Mouse (Mus musculus) neutrophil, adult 59 days (primary cell): ENCODE results near the gene Olfr1364. TPM values are rescaled to one million over a fixed set of nuclear protein-coding genes. Genes with fewer than 3 reads are reported as not detected.

Experiments
- total RNA-seq, 2 experiments: library from RNA; stranded (reverse); gene quantifications; 1 replicate in 1 of 2; 2 replicates in 1 of 2; pipeline ENCODE4 v1.2.4; 2023

Olfr1364 gene
- not detected for total RNA-seq

GRCm38 (mm10) chr13:21581659-21582058 lies at the start of gene Olfr1364:
Gene Olfr1364, minus strand, starts transcription at chr13:21581759.

GRCm38 (mm10) chr13:21613922-21614321 lies 32.4 kb upstream of the Olfr1364 start, which contains the start of gene Olfr1362:
Gene Olfr1362, minus strand, starts transcription at chr13:21614022.

GRCm38 (mm10) chr13:21559793-21560192 lies 21.8 kb downstream of the Olfr1364 start, which contains the start of gene Olfr1535:
Gene Olfr1535, minus strand, starts transcription at chr13:21559893.

GRCm38 (mm10) chr13:21542708-21543107 lies 38.9 kb downstream of the Olfr1364 start, which contains the start of gene Olfr1366:
Gene Olfr1366, minus strand, starts transcription at chr13:21542808.

GRCm38 (mm10) chr13:21530781-21531201 lies 50.8 kb downstream of the Olfr1364 start, which contains the start of gene Zkscan8:
Gene Zkscan8, minus strand, starts transcription at chr13:21531120.

Other genes with a start within 250 kb of the Olfr1364 start
- not detected for gene Olfr1367, start 234.8 kb downstream of the Olfr1364 start, total RNA-seq
- 1 to 10 TPM; 1.7 to 2.1 TPM for gene Zscan12, start 218.9 kb downstream of the Olfr1364 start, total RNA-seq
- gene Zkscan3, start 179.0 kb downstream of the Olfr1364 start, total RNA-seq: 10 to 100 TPM; 22.3 to 26.6 TPM
- gene Pgbd1, start 140.7 kb downstream of the Olfr1364 start, total RNA-seq: not detected
- 10 to 100 TPM in 1 of 2 experiments, 1 to 10 TPM in 1; 7.5 to 11.7 TPM for gene Zscan26, start 128.0 kb downstream of the Olfr1364 start, total RNA-seq
- under 1 TPM; 0.24 to 0.26 TPM for gene Nkapl, start 113.2 kb downstream of the Olfr1364 start, total RNA-seq
- under 1 TPM; 0.20 TPM for gene Zkscan4, start 102.9 kb downstream of the Olfr1364 start, total RNA-seq
- gene Gm10065, start 102.3 kb downstream of the Olfr1364 start, total RNA-seq: not detected
- 1 to 10 TPM; 2.7 to 3.4 TPM for gene AK157302, start 86.5 kb downstream of the Olfr1364 start, total RNA-seq
- 10 to 100 TPM; 18.9 to 19.1 TPM for gene Gm11273, start 80.3 kb downstream of the Olfr1364 start, total RNA-seq
- gene Zkscan8, start 50.6 kb downstream of the Olfr1364 start, total RNA-seq: 1 to 10 TPM; 3.8 to 3.9 TPM
- gene Olfr1366, start 39.0 kb downstream of the Olfr1364 start, total RNA-seq: not detected
- not detected for gene Olfr1535, start 21.9 kb downstream of the Olfr1364 start, total RNA-seq
- not detected for gene Olfr1362, start 32.3 kb upstream of the Olfr1364 start, total RNA-seq
- gene Olfr11, start 60.8 kb upstream of the Olfr1364 start, total RNA-seq: not detected
- not detected for gene Olfr1361, start 81.6 kb upstream of the Olfr1364 start, total RNA-seq
- not detected for gene Olfr1360, start 95.6 kb upstream of the Olfr1364 start, total RNA-seq
- not detected for gene Olfr1359, start 116.4 kb upstream of the Olfr1364 start, total RNA-seq
- gene Hist1h2bl, start 134.4 kb upstream of the Olfr1364 start, total RNA-seq: 1,000 to 10,000 TPM; 1,007 to 1,037 TPM
- gene Hist1h2ai, start 134.7 kb upstream of the Olfr1364 start, total RNA-seq: 100 to 1,000 TPM; 322 to 368 TPM
- 1,000 to 10,000 TPM; 1,636 to 1,682 TPM for gene Hist1h3h, start 135.9 kb upstream of the Olfr1364 start, total RNA-seq
- gene Hist1h2bm, start 140.3 kb upstream of the Olfr1364 start, total RNA-seq: 100 to 1,000 TPM; 245 to 302 TPM
- 100 to 1,000 TPM; 162 to 165 TPM for gene Hist1h4j, start 153.3 kb upstream of the Olfr1364 start, total RNA-seq
- 1,000 to 10,000 TPM; 2,386 to 2,430 TPM for gene Hist1h4k, start 168.7 kb upstream of the Olfr1364 start, total RNA-seq
- 100 to 1,000 TPM; 426 to 441 TPM for gene Hist1h2ak, start 172.1 kb upstream of the Olfr1364 start, total RNA-seq
- gene Hist1h2bn, start 172.4 kb upstream of the Olfr1364 start, total RNA-seq: 100 to 1,000 TPM; 695 to 749 TPM
- gene Hist1h1b, start 198.9 kb upstream of the Olfr1364 start, total RNA-seq: 100 to 1,000 TPM; 583 to 676 TPM
- gene Hist1h3i, start 201.6 kb upstream of the Olfr1364 start, total RNA-seq: 1,000 to 10,000 TPM; 1,324 to 1,491 TPM
- 100 to 1,000 TPM; 204 to 209 TPM for gene Hist1h2an, start 205.5 kb upstream of the Olfr1364 start, total RNA-seq
- gene Hist1h2bp, start 205.7 kb upstream of the Olfr1364 start, total RNA-seq: 100 to 1,000 TPM; 485 to 544 TPM
- 1,000 to 10,000 TPM; 1,192 to 1,249 TPM for gene Hist1h2bq, start 228.4 kb upstream of the Olfr1364 start, total RNA-seq
- 1,000 to 10,000 TPM; 2,019 to 2,366 TPM for gene Hist1h2ao, start 228.7 kb upstream of the Olfr1364 start, total RNA-seq
- 1,000 to 10,000 TPM; 1,248 to 1,288 TPM for gene Hist1h4m, start 230.0 kb upstream of the Olfr1364 start, total RNA-seq